Mouse (Mus musculus) embryonic facial prominence, embryonic 14.5 days (tissue): ENCODE results near the gene Gldc. TPM values are rescaled to one million over a fixed set of nuclear protein-coding genes. Genes with fewer than 3 reads are reported as not detected.
A peak's percentile ranks its signal among the peaks of the same experiment; 100 is the strongest.

ENCODE experiments used
- ATAC-seq: fragments of 200-750 bp; cut with Nextera tagmentation; 2 replicates; pipeline ENCODE4 v1.8.0; 2017; ENCODE audit warnings: low read depth, moderate number of reproducible peaks, moderate TSS enrichment
- DNase-seq: peaks from one replicate; pipeline ENCODE4 v3.0.0-alpha.2; 2015; ENCODE audit warnings: low spot score
- H3K27ac ChIP-seq: fragments of 300-500 bp; sonication (generic); replicated peaks from 2 replicates; pipeline ENCODE4 v1.5.1; 2014; ENCODE audit warnings: low read depth, mild to moderate bottlenecking, low read length, moderate library complexity
- H3K27me3 ChIP-seq: fragments of 300-500 bp; sonication (generic); replicated peaks from 2 replicates; pipeline ENCODE4 v1.6.1; 2014; ENCODE audit warnings: low read length; ENCODE audit not compliant: control insufficient read depth, insufficient read depth
- H3K36me3 ChIP-seq: fragments of 300-500 bp; sonication (generic); 2 replicates; pipeline ENCODE4 v1.6.1; 2014; ENCODE audit warnings: low read length, mixed read lengths; ENCODE audit not compliant: control insufficient read depth, insufficient read depth
- H3K4me1 ChIP-seq: fragments of 300-500 bp; sonication (generic); 2 replicates; pipeline ENCODE4 v1.6.1; 2014; ENCODE audit warnings: antibody characterized with exemption, low read length; ENCODE audit not compliant: control insufficient read depth, insufficient read depth
- H3K4me2 ChIP-seq: fragments of 300-500 bp; sonication (generic); 2 replicates; pipeline ENCODE4 v1.6.1; 2014; ENCODE audit warnings: low read depth, mild to moderate bottlenecking, low read length, moderate library complexity, mixed read lengths
- H3K4me3 ChIP-seq: fragments of 300-500 bp; sonication (generic); 2 replicates; pipeline ENCODE4 v1.5.1; 2014; ENCODE audit warnings: low read depth, mild to moderate bottlenecking, low read length
- H3K9ac ChIP-seq: fragments of 300-500 bp; sonication (generic); 2 replicates; pipeline ENCODE4 v1.6.1; 2014; ENCODE audit warnings: low read depth, mild to moderate bottlenecking, low read length, moderate library complexity, mixed read lengths
- H3K9me3 ChIP-seq: fragments of 300-500 bp; sonication (generic); 2 replicates; pipeline ENCODE4 v1.6.1; 2016; ENCODE audit warnings: low read length; ENCODE audit not compliant: control insufficient read depth
- WGBS: fragments of 180-500 bp; shearing (Covaris S2); extraction: QIAGEN DNeasy Blood & Tissue Kit; methylation state at CpG from one replicate; pipeline ENCODE4 v1.1.7; 2014; 5-methylcytosine and 5-hydroxymethylcytosine counted together
- polyA plus RNA-seq: library from polyadenylated mRNA; unstranded; fragments of >200 nt; fragmentation: Nextera tagmentation; extraction: Ambion mirVana; gene quantifications from 2 replicates; pipeline ENCODE4 v1.2.1, GENCODE M21; 2014

Gene Gldc
- polyA plus RNA-seq, 1 experiment from 2014 or later, result 2.5 TPM

DNA sequence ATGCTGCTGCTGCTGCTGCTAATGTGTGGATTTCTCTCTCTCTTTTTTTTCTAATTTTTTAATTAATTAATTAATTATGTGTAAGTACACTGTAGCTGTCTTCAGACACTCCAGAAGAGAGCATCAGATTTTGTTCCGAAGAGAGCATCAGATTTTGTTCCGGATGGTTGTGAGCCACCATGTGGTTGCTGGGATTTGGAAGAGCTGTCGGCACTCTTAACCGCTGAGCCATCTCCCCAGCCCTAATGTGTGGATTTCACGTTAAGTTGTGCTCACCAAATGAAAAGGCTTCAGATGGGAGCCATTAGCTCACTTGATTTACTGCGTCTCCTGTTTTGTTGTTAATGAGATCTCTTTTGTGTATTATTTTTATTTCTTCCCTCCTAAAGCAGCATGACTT lies 85.1 kb downstream of the Gldc start:
- Histone ChIP-seq H3K4me3 (no peak overlapping the region), H3K27me3 (no peaks in the 10 kb centered on the region), H3K27ac (no peak overlapping the region), H3K4me1 (no peaks in the 10 kb centered on the region), H3K9ac (no peak overlapping the region), H3K9me3 (no peaks in the 10 kb centered on the region), H3K36me3 (peaks cover 92% of the 10 kb centered on the region), H3K4me2 (no peak overlapping the region)
- WGBS, result 81% methylated on average over 6 of the region's 6 CpGs
- ATAC-seq (no peak), DNase-seq (no peak)

DNA sequence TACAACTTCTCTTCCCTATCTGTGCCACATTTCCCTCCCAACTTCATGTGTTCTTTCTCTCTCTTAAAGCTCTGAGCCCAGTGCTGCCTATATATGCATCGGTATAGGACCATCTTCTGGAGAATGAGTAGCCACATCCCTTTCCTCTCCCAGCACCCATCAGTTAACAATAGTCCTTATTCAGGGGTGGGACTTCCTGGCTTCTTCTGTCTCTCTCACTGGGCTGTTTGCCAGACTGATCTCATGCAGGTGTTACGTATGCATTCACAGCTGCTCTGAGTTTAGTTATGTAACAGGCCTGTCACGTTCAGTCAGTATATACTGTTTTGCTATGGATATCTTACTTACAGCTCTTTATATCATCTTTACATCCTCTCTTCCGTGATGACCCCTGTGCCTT lies 109.4 kb downstream of the Gldc start:
- no peaks in the 10 kb centered on the region for H3K27me3 ChIP-seq
- peak; percentile 78 for DNase-seq
- WGBS, result 62% methylated on average over 4 of the region's 4 CpGs
- H3K4me1 ChIP-seq, result no peaks in the 10 kb centered on the region
- H3K27ac ChIP-seq, result no peak overlapping the region
- 0 out of 2 replicates have a peak, but pooled peaks have one; percentile 44 for ATAC-seq
- no peaks in the 10 kb centered on the region for H3K9me3 ChIP-seq
- H3K4me3 ChIP-seq, result no peak overlapping the region
- peaks cover 7% of the 10 kb centered on the region for H3K36me3 ChIP-seq
- H3K9ac ChIP-seq, result no peak overlapping the region
- H3K4me2 ChIP-seq, result no peak overlapping the region

DNA sequence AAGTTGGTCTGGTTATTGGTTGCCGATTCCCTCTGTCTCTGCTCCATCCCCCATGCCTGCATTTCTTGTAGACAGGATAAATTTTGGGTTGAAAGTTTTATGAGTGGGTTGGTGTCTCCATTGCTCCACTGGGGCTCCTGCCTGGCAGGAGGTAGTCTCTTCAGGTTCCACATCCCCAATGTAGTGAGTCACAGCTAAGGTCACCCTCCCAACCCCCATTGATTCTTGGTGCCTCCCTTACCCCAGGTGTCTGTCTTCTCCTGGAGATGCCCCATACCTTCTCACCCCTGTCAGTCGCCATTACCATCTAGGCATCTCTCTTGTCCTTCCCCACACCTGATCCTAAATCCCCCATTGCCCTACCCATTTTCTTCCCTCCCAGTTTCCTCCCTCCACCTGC lies 121.0 kb downstream of the Gldc start:
- H3K9me3 ChIP-seq, result no peaks in the 10 kb centered on the region
- no peak overlapping the region for H3K4me3 ChIP-seq
- H3K4me2 ChIP-seq, result no peak overlapping the region
- H3K27me3 ChIP-seq, result no peaks in the 10 kb centered on the region
- WGBS, result 95% methylated on average over 2 of the region's 2 CpGs
- no peak overlapping the region for H3K27ac ChIP-seq
- no peak overlapping the region for H3K9ac ChIP-seq
- DNase-seq, result no peak
- peaks cover 20% of the 10 kb centered on the region for H3K36me3 ChIP-seq
- ATAC-seq, result no peak
- no peaks in the 10 kb centered on the region for H3K4me1 ChIP-seq

DNA sequence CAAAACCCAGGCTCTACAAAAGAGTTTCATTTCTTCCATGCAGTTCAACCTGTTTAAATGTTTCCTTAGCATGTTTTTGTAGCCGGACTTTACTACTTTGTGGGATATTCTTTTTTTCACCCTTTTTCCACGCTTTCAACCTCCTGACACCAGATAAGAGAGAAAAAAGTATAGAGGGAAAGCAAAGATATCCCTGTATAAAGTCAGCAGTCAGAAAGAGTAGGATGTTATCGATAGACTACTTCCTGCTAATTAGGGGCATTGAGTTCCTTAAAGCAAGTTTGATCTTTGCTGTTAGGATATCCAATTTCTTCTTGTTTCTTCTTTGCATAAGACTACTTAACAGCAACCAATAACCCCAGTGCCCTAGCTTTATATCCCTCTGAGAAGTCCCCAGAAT lies 123.8 kb downstream of the Gldc start:
- no peaks in the 10 kb centered on the region for H3K4me1 ChIP-seq
- H3K4me3 ChIP-seq, result no peak overlapping the region
- H3K36me3 ChIP-seq, result peaks cover 33% of the 10 kb centered on the region
- H3K9ac ChIP-seq, result no peak overlapping the region
- 0 out of 2 replicates have a peak, but pooled peaks cover 5% of the 10 kb centered on the region for H3K9me3 ChIP-seq
- H3K27ac ChIP-seq, result no peak overlapping the region
- ATAC-seq (no peak), DNase-seq (no peak)
- no peaks in the 10 kb centered on the region for H3K27me3 ChIP-seq
- WGBS, result 75% methylated on average over 3 of the region's 3 CpGs
- H3K4me2 ChIP-seq, result no peak overlapping the region

DNA sequence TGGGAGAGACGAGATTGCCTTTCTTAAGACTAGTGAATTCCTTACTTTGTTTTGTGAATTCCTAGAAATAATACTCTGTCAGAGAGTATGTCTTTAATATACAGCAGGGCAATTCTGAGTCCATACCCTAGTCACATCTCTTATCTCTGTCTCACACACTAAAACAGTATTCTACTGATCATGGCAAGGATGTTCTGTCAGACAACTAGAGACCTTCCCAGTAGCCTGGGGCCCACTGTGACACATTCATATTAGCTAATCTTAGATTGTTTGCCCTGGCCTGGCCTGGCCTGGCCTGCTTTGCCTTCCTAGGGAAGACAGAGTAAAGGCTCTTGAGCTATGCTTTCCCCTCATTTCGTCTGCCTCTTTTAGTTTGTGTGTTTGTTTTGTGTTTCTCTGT lies 124.6 kb downstream of the Gldc start:
- ATAC-seq, result no peak

More for the DNA sequence above, 124.6 kb downstream of the Gldc start:
- Histone ChIP-seq H3K27me3 (no peaks in the 10 kb centered on the region), H3K9me3 (0 out of 2 replicates have a peak, but pooled peaks cover 6% of the 10 kb centered on the region), H3K4me3 (no peak overlapping the region), H3K4me2 (no peak overlapping the region), H3K36me3 (peaks cover 35% of the 10 kb centered on the region), H3K9ac (no peak overlapping the region), H3K27ac (no peak overlapping the region), H3K4me1 (no peaks in the 10 kb centered on the region)
- 84% methylated on average over 2 of the region's 2 CpGs for WGBS
- no peak for DNase-seq

Other genes with a start within 250 kb of the Gldc start
- gene Trpd52l3, start 171.6 kb downstream of the Gldc start, polyA plus RNA-seq, result not detected in 2 replicates
- gene Uhrf2, start 144.9 kb downstream of the Gldc start, polyA plus RNA-seq, result 64.4 and 66.7 TPM in 2 replicates
- 0.31 TPM in 1 of 2 replicates, not detected in the other for gene Mbl2, start 57.5 kb upstream of the Gldc start, polyA plus RNA-seq